Mouse (Mus musculus) v-Abl transformed pro-B cells (cell line): Measurements from ENCODE around the gene 1810010D01Rik.

ENCODE experiments used
- in situ Hi-C, 2 experiments: fragments of 400-800 bp; cut with MboI; formaldehyde crosslinking; loops; one replicate each; pipeline ENCODE4 v1.15.1; 2025; ENCODE audit not compliant: unreplicated experiment in 2 of 2

Gene 1810010D01Rik

DNA sequence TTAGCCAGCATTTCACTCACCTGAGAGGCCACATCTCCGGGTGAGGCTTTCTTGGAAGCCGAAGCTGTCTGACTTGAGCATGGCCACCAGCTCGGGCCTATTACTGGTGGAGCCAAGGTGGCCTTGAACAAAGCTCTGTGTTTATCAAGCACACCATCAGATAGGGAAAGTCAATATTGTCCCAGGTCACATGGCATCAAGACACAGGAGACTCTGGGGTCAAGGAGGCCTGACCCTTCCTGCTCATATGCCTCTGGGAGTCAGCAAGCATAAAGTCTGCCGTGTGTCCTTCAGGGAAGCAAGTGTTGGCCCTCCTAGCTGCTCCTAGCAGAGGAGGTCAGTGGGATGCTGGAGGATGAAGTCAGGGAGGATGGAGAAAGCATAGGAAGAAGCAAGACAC is at the start of gene 1810010D01Rik:
Gene 1810010D01Rik (minus strand): TSS at position 114 of the 400 bp plus-strand sequence.
- in situ Hi-C loops, result no loop called here

DNA sequence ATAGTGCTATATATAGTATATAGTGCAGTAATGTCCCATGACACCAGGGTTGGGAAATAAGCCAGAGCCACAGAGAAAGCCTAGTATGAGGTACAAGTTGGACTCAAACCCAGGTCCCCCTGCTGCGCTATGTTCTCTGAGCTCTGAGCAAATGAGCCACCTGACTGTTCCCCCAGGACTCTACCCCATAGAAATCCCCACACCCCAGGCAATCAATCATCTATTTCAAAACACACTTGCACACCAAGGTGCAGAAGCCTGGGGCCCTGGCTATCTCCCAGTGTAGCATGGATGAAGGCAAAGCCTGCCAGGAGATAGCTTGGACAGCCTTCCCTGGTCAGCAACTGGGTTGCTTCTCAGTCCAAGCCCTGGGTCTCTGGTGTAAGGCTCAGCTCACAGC is 48.2 kb upstream of the 1810010D01Rik start:
- in situ Hi-C loops, result no loop called here

DNA sequence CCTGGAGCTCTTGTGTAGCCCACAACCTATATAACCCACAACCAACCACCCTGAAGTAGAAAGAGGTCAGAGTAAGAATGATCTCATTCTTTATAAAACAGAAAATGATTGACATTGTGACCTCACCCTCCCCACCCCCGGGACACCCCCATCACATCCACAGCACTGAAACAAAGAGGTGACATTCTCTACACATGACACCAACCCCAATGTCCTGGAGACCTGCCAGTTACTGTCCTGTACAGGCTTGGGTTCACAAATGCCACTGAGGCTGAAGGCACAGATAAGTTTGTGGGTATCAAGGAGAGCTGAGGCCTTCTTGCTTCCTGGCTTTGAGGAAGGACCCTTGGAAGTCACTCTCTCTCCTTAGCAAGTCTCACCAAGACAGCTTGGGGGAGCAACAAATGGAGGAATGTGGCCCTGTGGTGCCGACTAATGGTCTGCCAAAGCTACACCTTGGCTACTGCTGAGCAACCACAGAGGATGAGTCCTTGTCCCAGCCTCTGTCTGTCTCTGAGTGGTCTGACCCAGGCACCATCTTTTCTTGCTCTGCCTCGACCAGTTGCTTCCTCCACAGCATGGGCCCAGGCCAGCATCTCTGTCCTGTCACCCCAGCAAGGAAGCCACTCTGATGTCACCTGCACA is 46.2 kb upstream of the 1810010D01Rik start:
- in situ Hi-C loops, result no loop called here

DNA sequence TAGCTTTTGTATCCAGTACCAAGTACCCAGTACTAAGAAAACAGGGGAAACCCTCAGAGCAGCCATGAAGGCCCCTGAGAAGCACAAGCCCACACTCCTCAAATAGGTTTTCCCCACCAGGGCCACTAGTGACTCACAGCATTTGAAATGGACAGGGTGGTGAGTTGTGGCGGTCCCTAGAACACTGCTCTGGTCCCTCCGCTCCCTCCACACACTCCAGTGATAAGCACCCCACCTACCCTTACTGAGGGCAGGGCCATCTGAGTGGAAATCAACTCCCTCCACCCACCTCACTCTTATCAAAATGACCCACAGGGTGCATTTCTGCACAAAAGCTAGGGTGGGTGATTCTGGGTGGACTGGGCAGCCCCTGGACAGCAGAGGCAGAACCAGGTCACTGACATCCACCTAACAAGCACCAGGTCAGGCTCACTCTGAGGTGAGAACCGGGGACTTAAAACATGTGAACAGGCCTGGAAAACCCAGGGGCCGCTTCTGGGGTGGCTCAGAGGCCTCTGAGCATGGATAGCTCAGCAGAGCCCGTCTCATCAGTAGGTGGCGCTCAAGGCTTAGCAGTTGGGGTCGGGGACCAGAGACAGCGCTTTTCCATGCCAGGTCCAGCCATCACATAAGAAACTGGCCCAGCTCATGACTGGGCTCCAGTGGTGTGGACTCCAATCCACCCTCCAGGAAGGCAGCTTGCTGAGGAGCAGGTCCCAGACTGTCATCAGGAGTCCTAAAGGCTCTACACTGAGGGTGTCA is 45.0 kb upstream of the 1810010D01Rik start:
- in situ Hi-C loops, result no loop called here

DNA sequence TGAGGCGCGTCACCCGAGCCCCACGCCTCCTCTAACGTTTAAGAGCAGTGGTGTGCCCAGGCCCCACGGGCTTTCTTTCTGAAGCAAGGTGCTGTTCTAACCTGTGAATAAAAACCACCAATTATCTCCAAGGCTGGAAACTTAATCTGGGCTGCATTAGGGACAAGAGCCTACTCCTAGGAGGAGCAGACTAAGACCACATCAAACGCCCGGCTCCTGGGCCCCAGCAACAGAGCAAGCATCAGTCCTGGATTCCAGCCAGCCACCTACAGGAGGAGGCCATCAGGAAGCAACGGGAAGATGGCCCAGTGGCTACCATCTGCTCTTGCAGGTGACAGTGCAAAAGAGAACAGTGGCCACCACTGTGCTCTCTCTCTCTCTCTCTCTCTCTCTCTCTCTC is 42.3 kb upstream of the 1810010D01Rik start:
- in situ Hi-C loops, result no loop called here

DNA sequence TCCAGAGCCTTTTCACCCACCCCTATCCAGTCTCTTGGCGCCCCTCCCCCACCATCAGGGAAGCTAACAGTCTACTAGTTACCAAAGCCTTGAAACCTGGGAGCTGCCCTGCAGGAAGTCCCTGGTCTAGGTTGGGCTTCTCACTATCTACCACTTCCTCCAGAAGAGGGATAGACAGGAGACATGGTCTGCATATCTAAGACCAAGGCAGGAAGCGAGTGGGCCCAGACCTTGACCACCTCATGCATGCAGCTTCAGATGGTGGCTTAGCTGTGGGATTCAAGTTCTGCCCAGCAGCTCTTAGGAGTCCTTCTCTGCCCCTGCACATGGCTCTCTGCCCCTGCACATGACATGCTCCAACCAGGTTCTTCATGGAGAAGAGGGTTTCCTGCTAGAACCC is 41.0 kb upstream of the 1810010D01Rik start:
- in situ Hi-C loops, result loop anchor here in 1 of 2 experiments (5.0 kb wide), 1 partner anchor 662 kb away; no protein-coding TSS in a partner anchor

DNA sequence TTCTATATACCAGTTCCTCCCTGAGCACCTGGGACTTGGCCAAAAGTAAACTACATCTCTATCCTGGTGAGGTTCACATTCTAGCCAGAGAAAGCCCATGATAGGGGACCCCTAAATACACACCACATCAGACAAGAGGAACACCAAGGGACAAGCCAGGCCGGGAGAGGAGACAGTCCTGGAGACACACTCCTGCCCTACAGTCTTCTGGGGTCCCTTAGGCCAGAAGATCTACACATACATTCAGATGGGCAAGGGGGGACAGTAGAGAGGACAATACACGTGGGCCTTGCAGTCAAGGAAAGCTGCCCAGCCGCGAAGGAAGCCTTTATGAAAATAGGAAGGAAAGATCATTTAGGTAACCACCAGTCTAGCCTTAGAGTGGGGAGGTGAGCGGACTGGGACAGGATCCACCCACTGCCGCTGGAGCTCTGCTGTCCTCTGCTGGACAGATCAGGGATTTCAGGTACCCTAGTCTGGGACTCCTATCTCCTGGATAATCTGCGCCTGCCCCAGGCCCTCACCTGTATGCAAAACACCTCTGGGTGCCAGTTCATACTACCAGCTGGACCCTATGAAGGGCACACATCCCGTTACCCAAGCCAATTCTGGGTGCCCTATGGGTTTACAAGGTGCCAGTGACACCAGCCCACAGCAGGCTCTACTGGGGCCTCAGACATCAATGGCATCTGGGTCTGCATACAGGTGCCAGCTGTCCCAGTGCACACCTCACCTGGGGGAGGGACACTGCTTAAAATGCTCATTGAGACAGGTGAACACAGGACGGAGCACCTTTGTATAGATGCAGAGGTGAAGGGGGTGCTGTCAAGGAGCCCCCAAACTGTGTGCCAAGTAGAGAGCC is 35.2 kb upstream of the 1810010D01Rik start:
- in situ Hi-C loops, result loop anchor here (5.0 kb wide), 6 partner anchors 126 to 661 kb away; partner anchors contain the start of genes Ccnd1 (in 2 of the 2), Fadd (in 1 of the 2) and Fgf4 (in 1 of the 2)

DNA sequence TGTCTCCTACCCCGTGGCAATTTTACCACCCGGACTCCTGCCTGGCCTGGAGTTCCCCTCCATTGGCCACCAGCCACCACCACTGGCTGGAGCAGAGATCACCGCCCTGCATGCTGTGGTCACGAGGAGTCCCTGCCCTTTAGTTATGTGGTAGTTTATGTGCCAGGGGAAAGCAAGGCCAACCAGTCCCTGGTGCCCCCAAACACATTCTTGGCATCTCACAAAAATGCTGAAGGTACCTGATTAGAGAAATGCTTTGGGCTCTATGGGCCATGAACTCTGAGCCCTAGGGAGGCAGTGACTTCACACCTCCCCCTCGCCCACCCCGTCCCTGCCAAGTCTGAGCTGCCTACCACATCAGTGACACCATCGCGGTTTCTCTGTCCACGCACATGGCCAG is 34.1 kb upstream of the 1810010D01Rik start:
- in situ Hi-C loops, result loop anchor here (5.0 kb wide), 6 partner anchors 125 to 660 kb away; partner anchors contain the start of genes Ccnd1 (in 2 of the 2), Fadd (in 1 of the 2) and Fgf4 (in 1 of the 2)

DNA sequence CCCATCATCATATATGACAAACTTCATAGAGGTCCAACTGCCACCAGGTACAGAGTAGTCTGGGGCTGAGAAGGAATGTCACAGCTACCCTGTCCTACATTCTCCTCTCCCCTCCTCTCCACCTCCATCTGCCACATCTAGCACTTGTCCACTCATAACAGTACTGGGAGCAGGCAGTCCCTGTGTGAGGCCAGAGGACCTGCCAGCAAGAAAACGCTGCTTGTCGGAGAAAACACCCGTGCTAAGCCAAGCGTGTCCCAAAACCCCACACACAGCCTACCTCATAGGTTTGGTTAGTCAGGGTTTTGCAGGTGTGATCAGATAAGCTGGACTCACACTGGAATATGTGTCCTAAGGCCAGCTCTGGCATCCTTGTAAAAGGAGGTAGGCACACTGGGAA is 33.0 kb upstream of the 1810010D01Rik start:
- in situ Hi-C loops, result loop anchor here (5.0 kb wide), 6 partner anchors 124 to 659 kb away; partner anchors contain the start of genes Ccnd1 (in 2 of the 2), Fadd (in 1 of the 2) and Fgf4 (in 1 of the 2)

DNA sequence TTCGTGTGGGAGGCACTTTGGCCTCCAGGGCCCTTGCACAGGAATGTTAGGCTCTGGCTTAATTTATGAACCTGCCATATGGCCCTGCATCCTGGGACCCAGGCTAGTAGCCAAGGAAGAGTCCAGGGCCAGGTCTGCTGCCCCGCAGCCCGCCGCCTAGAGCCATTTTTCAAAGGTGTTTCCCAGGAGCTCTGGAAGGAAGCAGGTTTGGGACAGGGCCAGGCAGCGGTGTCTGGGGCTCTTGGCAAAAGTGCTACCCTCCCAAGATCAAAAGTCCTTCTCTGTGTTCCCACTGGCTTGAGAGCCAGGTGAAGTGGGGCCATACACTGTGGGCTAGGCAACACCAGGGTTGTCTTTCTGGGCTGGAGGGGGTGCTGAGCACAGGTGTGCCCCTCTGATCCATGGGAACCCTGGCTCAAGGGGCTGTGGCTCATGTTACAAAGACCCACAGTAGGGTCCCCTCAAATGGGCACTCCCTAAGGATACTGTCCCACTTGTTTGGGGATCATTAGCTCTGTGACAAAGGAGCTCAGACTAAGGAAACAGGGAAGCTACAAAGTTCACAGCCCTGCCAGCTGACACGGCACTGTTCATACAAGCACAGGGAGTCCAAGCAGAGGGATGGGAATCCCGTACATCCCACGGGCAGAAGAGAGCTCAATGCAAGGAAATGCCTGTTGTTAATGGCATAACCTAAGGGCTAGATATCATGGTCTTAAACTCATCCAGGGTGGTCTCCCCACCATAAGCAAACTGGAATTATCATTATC is 32.0 kb upstream of the 1810010D01Rik start:
- in situ Hi-C loops, result loop anchor here (5.0 kb wide), 6 partner anchors 123 to 658 kb away; partner anchors contain the start of genes Ccnd1 (in 2 of the 2), Fadd (in 1 of the 2) and Fgf4 (in 1 of the 2)

DNA sequence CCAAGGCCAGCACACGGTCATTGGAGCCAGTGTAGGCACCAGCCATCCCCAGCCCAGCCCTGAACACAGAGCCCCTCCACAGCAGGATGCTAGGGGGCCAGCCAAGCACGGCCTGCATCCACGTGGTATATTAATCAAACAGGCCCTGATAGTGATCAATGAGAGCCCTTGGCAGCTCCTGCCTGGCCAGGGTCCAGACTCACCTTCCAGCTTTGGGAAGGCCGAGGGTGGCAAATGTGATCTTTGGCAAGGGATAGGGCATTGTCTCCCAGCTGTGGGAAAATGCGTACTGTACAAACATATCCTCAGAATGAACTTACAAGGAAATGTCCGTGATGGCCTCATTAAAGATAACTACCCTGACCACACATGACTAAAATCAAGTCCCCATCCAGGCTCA is 31.2 kb upstream of the 1810010D01Rik start:
- in situ Hi-C loops, result no loop called here

DNA sequence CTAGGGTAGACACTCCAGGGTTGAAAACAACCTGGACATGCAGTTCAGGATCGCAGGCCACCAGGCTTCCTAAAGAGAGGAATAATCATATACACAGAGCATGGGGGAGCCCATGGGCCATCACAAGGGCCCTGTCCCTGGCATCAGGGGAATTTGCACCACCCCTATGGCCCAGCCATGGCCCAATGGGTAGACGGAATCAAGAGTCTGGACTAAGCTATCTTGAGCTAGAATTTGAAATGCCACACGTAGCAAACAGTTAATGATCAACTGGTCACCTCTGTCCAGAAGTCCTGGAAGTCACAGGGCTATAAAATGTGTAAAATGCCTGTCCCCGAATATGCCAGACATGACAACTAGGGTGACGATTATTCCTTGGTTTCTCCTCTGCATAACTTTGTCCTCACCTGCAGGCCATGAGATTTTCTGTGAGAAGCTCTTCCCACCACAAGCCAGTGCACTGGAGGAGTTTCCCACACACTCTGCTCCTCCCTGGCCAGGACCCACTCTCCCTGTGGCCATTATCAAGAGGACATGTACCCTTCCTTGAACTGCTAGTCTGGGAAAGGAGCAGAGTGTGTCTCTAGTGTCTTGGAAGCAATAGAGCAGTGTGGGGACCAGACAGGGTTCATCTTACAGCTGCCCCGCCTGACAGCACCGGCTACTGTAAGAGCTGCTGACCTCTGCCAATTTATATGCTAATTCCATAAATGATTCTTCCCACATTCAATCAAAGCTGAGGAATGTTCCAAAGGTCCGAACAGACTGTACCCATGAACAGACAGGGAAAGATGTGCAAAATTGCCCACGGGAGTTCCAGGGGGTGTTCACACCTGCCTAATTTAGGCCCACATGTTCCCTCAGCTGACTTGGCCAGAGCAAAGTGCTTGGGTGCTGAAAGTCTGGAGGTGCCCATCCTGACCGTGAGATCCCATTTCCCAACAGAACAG is 27.2 kb upstream of the 1810010D01Rik start:
- in situ Hi-C loops, result no loop called here

DNA sequence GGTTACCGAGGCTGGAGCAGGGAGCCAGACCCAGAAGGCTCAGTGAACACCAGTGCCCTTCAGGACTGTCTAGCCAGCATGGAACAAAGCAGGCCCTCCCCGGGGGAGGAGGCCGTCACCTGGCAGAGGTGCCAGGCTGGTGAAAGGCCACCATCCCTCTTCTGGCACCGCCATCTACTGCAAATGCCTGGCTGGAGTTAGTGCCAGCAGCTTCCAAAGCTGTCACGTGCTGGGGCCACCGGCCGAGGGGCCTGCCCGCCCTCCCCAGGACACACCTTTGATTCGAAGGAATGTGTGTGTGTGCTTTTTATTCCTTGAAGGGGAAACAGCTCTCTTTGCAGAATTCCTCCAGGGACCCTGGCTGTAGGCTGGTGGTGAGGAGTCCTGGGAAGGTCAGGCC is 23.7 kb upstream of the 1810010D01Rik start:
- in situ Hi-C loops, result no loop called here

DNA sequence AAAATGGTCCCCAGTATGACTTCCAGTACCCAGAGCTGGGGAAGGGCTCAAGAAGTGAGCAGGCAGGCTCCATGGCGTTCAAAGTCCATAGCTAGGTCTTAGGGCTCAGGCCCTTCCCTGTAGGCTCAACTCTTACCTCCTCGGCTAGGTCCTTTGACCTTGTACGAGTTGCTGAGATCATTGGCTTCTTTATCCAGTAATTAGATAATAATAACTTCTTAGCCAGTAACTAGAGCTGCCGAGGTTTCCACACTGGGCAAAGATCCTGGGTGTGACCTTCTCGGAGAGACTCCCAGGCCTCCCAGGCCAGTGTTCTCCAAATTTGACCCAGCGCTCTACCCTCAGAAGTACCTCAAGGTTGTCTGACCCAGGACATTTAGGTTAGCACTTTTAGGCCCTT is 18.7 kb upstream of the 1810010D01Rik start:
- in situ Hi-C loops, result no loop called here

DNA sequence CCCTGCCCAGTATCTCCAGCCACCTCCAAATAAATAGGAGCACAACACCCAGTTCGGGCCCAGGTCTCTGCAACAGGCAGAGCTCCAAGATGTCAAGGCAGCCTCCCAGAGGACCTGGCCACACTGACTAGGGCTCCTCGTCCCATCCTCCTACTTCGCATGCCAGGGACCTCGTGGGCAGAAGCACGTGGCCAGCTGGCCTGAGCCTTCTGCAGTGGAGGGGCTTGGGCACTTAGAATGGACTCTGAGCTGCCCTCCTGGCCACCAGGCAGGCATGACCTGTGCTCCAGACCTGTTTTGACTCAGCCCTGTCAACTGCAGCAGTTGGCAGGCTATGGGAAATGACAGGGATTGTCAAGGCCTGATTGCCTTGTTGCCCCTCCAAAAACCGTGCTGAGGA is 17.7 kb upstream of the 1810010D01Rik start:
- in situ Hi-C loops, result no loop called here

DNA sequence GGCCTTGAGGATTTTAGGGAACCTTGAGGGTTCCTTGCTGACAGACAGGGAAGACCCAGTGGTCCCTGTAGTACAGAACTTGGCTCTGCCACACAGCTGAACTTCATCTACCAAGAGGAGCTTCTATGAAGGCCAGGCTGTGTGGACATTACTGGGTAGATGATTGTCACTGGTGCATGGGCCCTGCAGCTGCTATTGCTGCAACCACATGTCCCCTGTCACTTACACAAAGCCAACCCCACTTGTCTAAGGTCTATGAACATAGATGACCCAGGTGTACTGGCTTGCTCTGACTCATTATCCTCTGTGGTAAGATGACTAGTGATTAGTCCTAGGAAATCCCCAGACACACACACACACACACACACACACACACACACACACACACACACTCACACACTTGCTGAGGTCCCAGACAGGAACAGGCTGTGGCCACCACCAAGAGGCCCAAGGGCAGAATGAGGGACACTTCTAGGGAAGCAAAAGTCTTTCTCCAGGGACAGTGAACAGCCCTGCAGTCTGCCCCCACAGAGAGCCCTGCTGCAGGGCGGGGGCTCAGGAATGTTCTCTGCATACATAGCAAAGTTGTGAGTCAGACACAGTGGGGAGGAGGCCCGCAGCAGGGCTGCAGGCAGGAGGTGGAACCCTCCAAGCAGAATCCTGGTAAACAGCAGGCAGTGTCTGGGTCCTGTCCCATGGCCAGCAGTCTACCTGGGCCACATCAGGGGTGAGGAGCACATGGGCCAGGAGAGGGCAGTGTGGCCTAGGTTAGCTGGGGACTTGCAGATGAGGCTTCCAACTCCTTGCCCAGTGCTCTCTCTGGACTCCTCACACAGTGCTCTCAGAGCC is 14.1 kb upstream of the 1810010D01Rik start:
- in situ Hi-C loops, result no loop called here

DNA sequence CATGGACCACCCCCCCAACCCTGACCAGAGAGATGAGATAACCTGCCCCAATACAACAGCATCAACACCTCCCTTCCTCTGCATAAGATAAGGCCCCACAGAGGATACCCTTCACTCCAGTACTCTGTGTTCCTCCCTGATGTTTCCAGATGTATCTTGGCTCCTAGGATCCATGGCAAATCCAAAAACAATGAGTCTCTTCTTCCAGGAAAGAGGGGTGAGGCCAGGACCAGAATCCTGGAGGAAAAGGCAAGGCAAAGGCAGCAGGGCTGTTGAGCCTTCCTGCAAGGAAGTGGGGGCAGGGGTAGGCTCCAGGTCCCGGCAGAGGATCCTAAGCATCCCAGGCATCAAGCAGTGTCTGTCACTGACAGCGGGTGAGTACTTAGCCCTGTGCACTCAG is 13.4 kb upstream of the 1810010D01Rik start:
- in situ Hi-C loops, result no loop called here

DNA sequence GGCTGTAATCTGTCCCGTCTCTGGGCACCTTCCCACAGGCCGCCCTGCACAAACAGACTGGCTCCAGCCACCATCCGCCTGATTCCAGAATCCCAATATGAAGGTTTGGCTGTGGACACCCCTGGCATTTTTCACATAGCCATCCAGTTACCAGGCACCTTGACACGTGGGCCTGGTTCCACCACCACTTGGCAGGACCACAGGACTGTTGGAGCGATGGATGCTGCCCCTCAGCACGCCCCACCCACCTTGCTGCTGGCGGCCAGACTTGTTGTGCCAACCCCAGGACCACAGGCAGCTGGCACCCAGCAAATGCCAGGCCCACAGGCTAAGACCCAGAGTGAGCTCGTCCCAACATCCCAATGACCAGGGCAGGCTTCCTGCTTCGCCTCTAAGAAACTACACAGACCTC is 11.5 kb upstream of the 1810010D01Rik start:
- in situ Hi-C loops, result no loop called here
